Mouse (Mus musculus) activated CD4-positive, CD25-positive, alpha-beta regulatory T cell, adult 9 weeks (primary cell): ENCODE measurements around the gene Ankmy2. TPM values are rescaled to one million over a fixed set of nuclear protein-coding genes. Genes with fewer than 3 reads are reported as not detected.

Source experiments
- polyA plus RNA-seq: library from polyadenylated mRNA; unstranded; fragments of 100-300 nt; shearing (Covaris generic); gene quantifications from one replicate; pipeline ENCODE4 v1.2.1, GENCODE M21; 2017

Gene Ankmy2
- 48.8 TPM for polyA plus RNA-seq

DNA sequence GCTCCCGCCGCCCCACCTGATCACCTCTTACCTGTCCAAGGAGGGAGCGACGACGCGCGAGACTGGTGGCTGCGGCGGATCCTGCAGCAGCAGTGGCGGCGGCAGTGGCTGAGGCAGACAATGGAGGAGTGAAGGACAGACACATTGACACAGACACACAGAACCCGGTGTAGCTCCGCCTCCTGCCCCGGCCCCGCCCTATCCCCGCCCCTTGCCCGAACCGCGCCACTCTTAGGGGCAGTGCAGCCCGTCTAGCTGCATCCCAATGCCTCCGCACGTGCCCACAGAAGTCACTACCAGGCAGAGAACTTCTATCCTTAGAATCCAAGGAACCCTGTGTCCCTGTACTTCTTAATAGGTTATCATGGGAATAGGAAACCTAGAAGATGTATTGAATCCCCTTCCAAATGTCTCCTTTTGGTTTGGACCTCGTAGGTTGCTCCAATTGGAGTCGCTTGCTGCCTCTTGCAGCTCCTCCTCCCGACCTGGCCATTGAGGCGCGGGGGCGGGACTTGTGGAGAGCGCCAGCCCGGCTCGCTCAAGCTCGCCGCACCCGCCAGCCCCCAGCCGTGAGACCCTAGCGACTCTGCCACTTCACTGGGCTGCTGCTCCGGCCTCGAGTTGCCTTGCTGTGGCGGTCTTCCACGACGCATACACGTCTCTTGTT, at the start of gene Ankmy2:
Gene Ankmy2, plus strand, starts transcription at position 478 of the 667 bp plus-strand sequence.

DNA sequence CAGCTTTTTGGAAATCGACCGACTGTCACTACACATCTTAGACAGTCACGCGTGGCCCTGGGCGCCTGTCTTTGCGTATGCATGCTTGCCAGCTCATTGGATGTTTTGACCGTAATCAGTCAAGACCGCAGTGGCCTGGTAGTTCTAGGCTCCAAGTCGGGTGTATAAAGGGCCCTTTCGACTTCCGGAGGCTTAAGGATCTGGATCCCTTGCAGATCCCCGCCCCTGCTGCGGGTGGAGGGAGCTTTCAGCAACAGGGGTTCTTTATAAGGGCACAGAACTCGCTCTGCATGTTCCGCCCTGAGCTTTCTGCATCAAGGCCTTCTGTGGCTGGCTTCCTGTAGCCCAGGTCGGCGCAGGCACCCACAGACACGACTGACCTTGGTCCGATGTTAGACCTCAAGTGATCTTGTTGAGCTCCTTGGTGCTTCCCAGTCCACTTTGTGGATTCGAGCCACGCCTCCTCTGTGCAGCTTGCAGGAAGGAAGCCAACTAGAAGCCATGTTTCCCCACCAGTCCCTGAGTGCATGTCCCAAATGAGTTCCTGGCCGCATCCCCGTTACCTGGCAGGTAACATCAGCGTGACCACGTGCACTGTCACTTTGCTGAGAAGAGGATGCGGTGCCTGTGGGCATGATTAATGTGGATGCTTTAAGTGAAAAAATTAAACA, 859 bp downstream of the Ankmy2 start, which contains the start of gene Bzw2:
Gene Bzw2, minus strand, starts transcription at position 443 of the 671 bp plus-strand sequence.

Other genes starting within 250 kb of the Ankmy2 start
- not detected for gene Agr3, start 231.5 kb upstream of the Ankmy2 start, polyA plus RNA-seq
- gene Agr2, start 164.2 kb upstream of the Ankmy2 start, polyA plus RNA-seq: not detected
- 386 TPM for gene Tspan13, start 114.6 kb upstream of the Ankmy2 start, polyA plus RNA-seq
- 171 TPM for gene Bzw2, start 966 bp downstream of the Ankmy2 start, polyA plus RNA-seq
- not detected for gene Lrrc72, start 96.3 kb downstream of the Ankmy2 start, polyA plus RNA-seq
- 24.9 TPM for gene Sostdc1, start 157.0 kb downstream of the Ankmy2 start, polyA plus RNA-seq
- 2.7 TPM for gene Ispd, start 224.3 kb downstream of the Ankmy2 start, polyA plus RNA-seq
- not detected for gene D630036H23Rik, start 225.1 kb downstream of the Ankmy2 start, polyA plus RNA-seq